Mouse (Mus musculus): ENCODE measurements around the gene Nol6. TPM values are rescaled to one million over a fixed set of nuclear protein-coding genes. Genes with fewer than 3 reads are reported as not detected.
A peak's percentile ranks its signal among the peaks of the same experiment; 100 is the strongest.

Gene Nol6
- polyA plus RNA-seq, 1 experiment from 2014 or later: 38.1 TPM

DNA sequence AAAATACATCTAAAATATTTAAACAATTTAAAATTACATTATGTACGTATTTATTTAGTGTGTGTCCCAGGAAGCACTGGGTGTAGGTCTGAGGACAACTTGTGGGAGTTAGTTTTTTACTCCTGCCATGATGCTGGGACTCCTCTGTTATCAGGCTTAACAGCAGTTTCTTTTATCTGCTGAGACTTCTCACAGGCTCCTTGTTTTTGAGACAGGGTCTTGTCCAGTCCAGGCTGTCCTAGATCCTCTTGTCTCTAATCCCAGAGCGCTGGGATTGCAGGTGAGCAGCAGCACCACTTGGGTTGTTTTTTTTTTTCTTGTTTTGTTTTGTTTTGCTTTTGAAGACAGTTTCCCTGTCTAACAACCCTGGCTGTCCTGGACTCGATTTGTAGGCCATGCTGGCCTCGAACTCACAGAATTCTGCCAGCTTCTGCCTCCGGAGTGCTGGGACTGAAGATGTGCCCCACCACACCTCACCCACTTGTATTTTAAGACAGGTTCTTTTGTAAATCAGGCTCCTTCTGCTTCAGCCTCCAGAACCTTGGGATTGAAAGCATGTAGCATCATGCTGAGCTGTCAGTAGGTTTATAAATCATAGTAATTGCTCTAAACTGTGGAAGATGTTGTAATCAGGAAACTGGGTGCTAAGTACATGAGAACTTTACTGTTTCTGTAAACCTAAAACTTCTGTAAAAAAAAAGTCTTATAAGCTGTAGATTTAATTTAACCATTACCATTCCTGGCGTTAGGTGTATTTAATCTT lies 9.5 kb upstream of the Nol6 start:
- H3K4me1 ChIP-seq (ENCODE audit: control insufficient read depth, insufficient read depth, low read length): peaks cover 6% of the 10 kb centered on the region
- WGBS: 83% methylated on average over 6 of the region's 6 CpGs
- no peaks in the 10 kb centered on the region for H3K36me3 ChIP-seq (ENCODE audit: control insufficient read depth, insufficient read depth, low read length)
- no peaks in the 10 kb centered on the region for H3K9me3 ChIP-seq (ENCODE audit: control insufficient read depth, low read length)
- H3K27ac ChIP-seq (replicated peaks; ENCODE audit: low read depth, low read length): no peak overlapping the region
- no peak for ATAC-seq (ENCODE audit: low FRiP score, low TSS enrichment)
- H3K27me3 ChIP-seq (ENCODE audit: control insufficient read depth, insufficient read depth, low read length): no peaks in the 10 kb centered on the region
- H3K4me2 ChIP-seq (ENCODE audit: low read length): no peak overlapping the region
- no peak overlapping the region for H3K4me3 ChIP-seq (replicated peaks; ENCODE audit: low read depth, low read length)
- no peak overlapping the region; the same call in 1 of the 2 replicates for H3K9ac ChIP-seq (replicated peaks; ENCODE audit: low read length)
- DNase-seq: no peak

DNA sequence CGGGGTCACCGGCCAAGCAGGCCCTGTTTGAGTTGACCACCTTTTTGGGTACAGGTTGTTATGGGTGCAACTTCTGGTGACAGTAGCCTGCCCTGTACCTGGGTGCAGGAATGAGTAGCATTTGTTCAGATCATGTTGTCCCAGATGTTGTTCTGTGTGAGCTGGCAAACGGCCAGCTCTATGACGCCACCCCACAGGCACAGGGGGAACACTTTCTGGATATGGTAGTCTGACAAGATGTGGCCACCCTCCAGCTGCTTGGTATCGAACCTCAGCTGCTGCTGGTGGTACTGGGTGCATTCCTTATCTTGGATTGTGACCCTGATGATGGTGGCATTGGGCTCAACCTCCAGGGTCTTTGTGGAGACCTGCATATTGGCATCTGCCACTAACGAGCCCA lies 8.2 kb upstream of the Nol6 start:
- Histone ChIP-seq H3K9ac (replicated peaks; ENCODE audit: low read length) (no peak overlapping the region), H3K27ac (replicated peaks; ENCODE audit: low read depth, low read length) (no peak overlapping the region), H3K9me3 (ENCODE audit: control insufficient read depth, low read length) (no peaks in the 10 kb centered on the region), H3K27me3 (ENCODE audit: control insufficient read depth, insufficient read depth, low read length) (no peaks in the 10 kb centered on the region), H3K4me3 (replicated peaks; ENCODE audit: low read depth, low read length) (no peak overlapping the region), H3K4me1 (ENCODE audit: control insufficient read depth, insufficient read depth, low read length) (peaks cover 6% of the 10 kb centered on the region; the same call in 1 of the 2 replicates), H3K4me2 (ENCODE audit: low read length) (no peak overlapping the region), H3K36me3 (ENCODE audit: control insufficient read depth, insufficient read depth, low read length) (no peaks in the 10 kb centered on the region)
- DNase-seq (no peak), ATAC-seq (ENCODE audit: low FRiP score, low TSS enrichment) (no peak)
- WGBS: 79% methylated on average over 6 of the region's 6 CpGs

DNA sequence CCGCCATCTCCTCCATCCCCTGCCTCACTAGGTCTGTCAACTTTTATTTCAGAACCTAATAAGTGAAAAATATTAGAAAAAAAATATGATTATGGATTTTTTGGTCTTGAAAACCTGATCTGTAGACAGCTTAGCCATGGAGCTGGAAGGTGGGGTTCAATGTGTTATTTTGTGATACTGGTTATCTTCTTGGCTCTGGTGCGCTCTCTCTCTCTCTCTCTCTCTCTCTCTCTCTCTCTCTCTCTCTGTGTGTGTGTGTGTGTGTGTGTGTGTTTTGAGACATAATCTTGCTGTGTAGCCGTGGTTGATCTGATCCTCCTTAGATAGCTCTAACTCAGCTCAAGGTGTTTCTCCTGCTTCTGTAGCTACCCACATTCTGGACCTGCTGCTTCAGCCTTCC lies 5.6 kb upstream of the Nol6 start:
- 85% methylated on average over 3 of the region's 3 CpGs for WGBS
- Histone ChIP-seq H3K9ac (replicated peaks; ENCODE audit: low read length) (no peak overlapping the region), H3K27ac (replicated peaks; ENCODE audit: low read depth, low read length) (no peak overlapping the region), H3K4me2 (ENCODE audit: low read length) (no peak overlapping the region), H3K36me3 (ENCODE audit: control insufficient read depth, insufficient read depth, low read length) (no peaks in the 10 kb centered on the region), H3K9me3 (ENCODE audit: control insufficient read depth, low read length) (no peaks in the 10 kb centered on the region), H3K4me3 (replicated peaks; ENCODE audit: low read depth, low read length) (no peak overlapping the region), H3K4me1 (ENCODE audit: control insufficient read depth, insufficient read depth, low read length) (0 out of 2 replicates have a peak, but pooled peaks cover 5% of the 10 kb centered on the region), H3K27me3 (ENCODE audit: control insufficient read depth, insufficient read depth, low read length) (no peaks in the 10 kb centered on the region)
- no peak for ATAC-seq (ENCODE audit: low FRiP score, low TSS enrichment)
- no peak for DNase-seq

DNA sequence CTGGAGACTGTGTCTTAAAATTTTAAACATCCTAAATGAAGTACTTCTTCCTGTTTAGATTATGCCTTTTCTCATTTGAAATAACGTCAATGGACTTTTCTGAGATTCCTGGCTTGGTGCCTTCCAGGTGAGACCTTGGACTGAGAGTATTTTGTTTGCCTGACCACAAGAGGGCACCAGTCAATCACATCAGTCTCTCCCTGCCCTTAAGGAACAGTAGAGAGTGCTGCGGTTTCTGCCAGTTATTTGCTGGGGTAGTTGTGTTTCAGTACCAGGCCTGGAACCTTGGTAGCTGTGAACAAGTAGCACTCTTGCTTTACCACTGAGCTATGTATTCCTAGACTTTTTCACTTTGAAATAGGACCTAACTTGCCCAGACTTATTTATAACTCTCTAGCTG lies 5.2 kb upstream of the Nol6 start:
- ATAC-seq (ENCODE audit: low FRiP score, low TSS enrichment) (no peak; the same call in 1 of the 2 replicates), DNase-seq (peak; percentile 75)
- H3K9me3 ChIP-seq (ENCODE audit: control insufficient read depth, low read length): no peaks in the 10 kb centered on the region
- no peak overlapping the region for H3K4me2 ChIP-seq (ENCODE audit: low read length)
- 9% methylated on average over 2 of the region's 2 CpGs for WGBS
- no peak overlapping the region for H3K27ac ChIP-seq (replicated peaks; ENCODE audit: low read depth, low read length)
- H3K9ac ChIP-seq (replicated peaks; ENCODE audit: low read length): no peak overlapping the region
- no peaks in the 10 kb centered on the region for H3K27me3 ChIP-seq (ENCODE audit: control insufficient read depth, insufficient read depth, low read length)
- H3K4me1 ChIP-seq (ENCODE audit: control insufficient read depth, insufficient read depth, low read length): 0 out of 2 replicates have a peak, but pooled peaks cover 4% of the 10 kb centered on the region
- no peaks in the 10 kb centered on the region for H3K36me3 ChIP-seq (ENCODE audit: control insufficient read depth, insufficient read depth, low read length)
- no peak overlapping the region for H3K4me3 ChIP-seq (replicated peaks; ENCODE audit: low read depth, low read length)

DNA sequence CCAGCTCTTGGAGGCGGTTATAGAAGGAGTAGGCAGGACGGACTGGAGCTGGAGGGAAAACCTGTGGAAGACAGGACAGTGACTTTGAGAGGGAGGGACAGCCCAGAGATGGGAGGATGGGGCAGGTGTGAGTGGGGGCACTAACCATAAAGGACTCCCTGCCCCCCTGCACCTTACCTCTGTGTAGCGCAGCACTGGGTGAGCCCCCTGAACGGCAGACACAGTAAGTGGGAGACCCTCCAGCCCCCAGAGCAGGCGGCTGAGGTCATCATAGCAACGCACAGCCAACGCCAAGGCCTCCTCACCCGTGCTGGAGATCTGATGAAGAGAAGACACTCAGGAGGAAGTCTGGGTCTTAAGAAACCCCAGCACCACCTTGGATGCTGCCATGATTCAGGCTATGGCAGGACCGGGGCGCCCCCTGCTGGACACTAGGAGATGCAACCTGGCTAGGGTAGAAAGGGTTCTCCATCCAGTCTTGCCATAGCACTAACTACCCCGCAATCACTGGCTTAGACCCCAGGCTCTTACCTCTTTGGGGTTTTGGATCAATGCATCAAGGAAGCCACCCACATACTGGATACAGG lies 5.5 kb downstream of the Nol6 start:
- Histone ChIP-seq H3K27ac (replicated peaks; ENCODE audit: low read depth, low read length) (no peak overlapping the region), H3K4me3 (replicated peaks; ENCODE audit: low read depth, low read length) (no peak overlapping the region), H3K27me3 (ENCODE audit: control insufficient read depth, insufficient read depth, low read length) (no peaks in the 10 kb centered on the region), H3K9me3 (ENCODE audit: control insufficient read depth, low read length) (no peaks in the 10 kb centered on the region), H3K36me3 (ENCODE audit: control insufficient read depth, insufficient read depth, low read length) (peaks cover 87% of the 10 kb centered on the region), H3K4me2 (ENCODE audit: low read length) (no peak overlapping the region), H3K4me1 (ENCODE audit: control insufficient read depth, insufficient read depth, low read length) (peaks cover 5% of the 10 kb centered on the region; the same call in 1 of the 2 replicates), H3K9ac (replicated peaks; ENCODE audit: low read length) (no peak overlapping the region)
- peak; percentile 74 for DNase-seq
- peak; percentile 13; the same call in 1 of the 2 replicates for ATAC-seq (ENCODE audit: low FRiP score, low TSS enrichment)
- WGBS: 77% methylated on average over 11 of the region's 11 CpGs

DNA sequence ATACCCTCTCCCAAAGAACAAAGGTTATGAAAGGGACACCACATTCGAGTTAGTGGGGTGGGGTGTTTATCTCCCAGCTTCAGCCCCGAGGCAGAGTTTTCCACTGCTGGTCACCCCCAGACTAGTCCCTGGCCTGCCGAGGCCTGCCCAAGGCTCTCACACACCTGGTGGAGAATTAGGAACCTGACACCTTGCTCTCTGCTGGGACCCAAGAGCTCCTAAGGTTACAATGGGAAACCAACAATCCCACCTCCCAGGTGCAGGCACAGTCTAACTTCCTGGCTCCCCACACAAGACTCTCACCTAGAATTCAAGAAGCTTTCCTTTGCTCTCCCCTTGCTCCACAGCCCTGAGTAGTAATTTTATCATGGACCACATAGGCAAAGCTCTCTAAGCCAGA lies 7.4 kb downstream of the Nol6 start:
- WGBS: 82% methylated on average over 3 of the region's 3 CpGs

DNA sequence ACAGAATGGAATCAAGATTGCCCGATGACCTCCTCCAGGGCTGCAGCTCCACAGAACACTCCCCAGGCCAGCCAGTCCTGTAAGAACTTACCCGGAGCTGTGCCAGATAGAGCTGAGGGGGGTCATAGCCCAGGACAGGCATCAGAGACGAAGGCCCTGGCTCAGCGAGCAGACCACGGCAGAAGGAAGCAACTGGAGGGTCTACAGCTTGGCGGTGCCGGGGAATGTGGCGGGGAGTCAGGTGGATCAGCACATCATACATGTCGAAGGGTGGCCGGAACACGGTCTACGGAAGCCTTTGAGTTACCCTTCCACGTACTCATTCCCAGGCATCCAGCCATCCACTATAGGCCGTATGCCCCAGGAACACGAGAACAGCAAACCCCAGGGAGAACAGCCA lies 8.5 kb downstream of the Nol6 start:
- peaks cover 71% of the 10 kb centered on the region for H3K36me3 ChIP-seq (ENCODE audit: control insufficient read depth, insufficient read depth, low read length)
- no peaks in the 10 kb centered on the region for H3K4me1 ChIP-seq (ENCODE audit: control insufficient read depth, insufficient read depth, low read length)
- no peaks in the 10 kb centered on the region for H3K9me3 ChIP-seq (ENCODE audit: control insufficient read depth, low read length)
- no peak overlapping the region for H3K4me2 ChIP-seq (ENCODE audit: low read length)
- H3K27me3 ChIP-seq (ENCODE audit: control insufficient read depth, insufficient read depth, low read length): no peaks in the 10 kb centered on the region
- no peak overlapping the region for H3K27ac ChIP-seq (replicated peaks; ENCODE audit: low read depth, low read length)
- DNase-seq (no peak), ATAC-seq (ENCODE audit: low FRiP score, low TSS enrichment) (no peak)
- H3K9ac ChIP-seq (replicated peaks; ENCODE audit: low read length): no peak overlapping the region
- 95% methylated on average over 15 of the region's 15 CpGs for WGBS
- H3K4me3 ChIP-seq (replicated peaks; ENCODE audit: low read depth, low read length): no peak overlapping the region

More for the DNA sequence above, 7.4 kb downstream of the Nol6 start:
- Histone ChIP-seq H3K36me3 (ENCODE audit: control insufficient read depth, insufficient read depth, low read length) (peaks cover 81% of the 10 kb centered on the region), H3K4me1 (ENCODE audit: control insufficient read depth, insufficient read depth, low read length) (no peaks in the 10 kb centered on the region), H3K4me2 (ENCODE audit: low read length) (no peak overlapping the region), H3K27me3 (ENCODE audit: control insufficient read depth, insufficient read depth, low read length) (no peaks in the 10 kb centered on the region), H3K4me3 (replicated peaks; ENCODE audit: low read depth, low read length) (no peak overlapping the region), H3K9ac (replicated peaks; ENCODE audit: low read length) (no peak overlapping the region), H3K9me3 (ENCODE audit: control insufficient read depth, low read length) (no peaks in the 10 kb centered on the region), H3K27ac (replicated peaks; ENCODE audit: low read depth, low read length) (no peak overlapping the region)
- DNase-seq (no peak), ATAC-seq (ENCODE audit: low FRiP score, low TSS enrichment) (no peak)

DNA sequence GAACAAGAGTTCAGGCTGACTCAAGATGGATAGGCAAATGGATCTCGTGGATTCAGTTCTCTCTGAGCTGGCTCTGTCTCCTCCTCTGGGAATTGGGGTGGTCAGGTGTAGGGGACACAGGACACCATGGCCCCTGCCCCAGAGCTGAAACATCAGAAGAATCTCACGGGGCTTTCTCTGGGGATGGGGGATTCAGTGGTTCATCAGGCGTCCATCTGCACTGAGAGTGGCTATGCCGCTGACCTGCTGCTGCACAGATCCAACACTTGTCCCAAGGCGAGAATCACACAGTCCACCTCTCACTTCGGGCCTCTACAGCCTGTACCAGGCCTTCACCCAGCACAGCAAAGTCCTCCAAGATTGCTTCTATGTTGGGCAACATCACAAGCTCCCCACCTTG lies 9.2 kb downstream of the Nol6 start:
- H3K4me3 ChIP-seq (replicated peaks; ENCODE audit: low read depth, low read length): no peak overlapping the region
- no peak overlapping the region for H3K27ac ChIP-seq (replicated peaks; ENCODE audit: low read depth, low read length)
- no peaks in the 10 kb centered on the region for H3K27me3 ChIP-seq (ENCODE audit: control insufficient read depth, insufficient read depth, low read length)
- no peak for ATAC-seq (ENCODE audit: low FRiP score, low TSS enrichment)
- 93% methylated on average over 6 of the region's 6 CpGs for WGBS
- DNase-seq: no peak
- H3K4me2 ChIP-seq (ENCODE audit: low read length): no peak overlapping the region
- no peaks in the 10 kb centered on the region for H3K9me3 ChIP-seq (ENCODE audit: control insufficient read depth, low read length)
- no peak overlapping the region for H3K9ac ChIP-seq (replicated peaks; ENCODE audit: low read length)
- peaks cover 63% of the 10 kb centered on the region for H3K36me3 ChIP-seq (ENCODE audit: control insufficient read depth, insufficient read depth, low read length)
- no peaks in the 10 kb centered on the region for H3K4me1 ChIP-seq (ENCODE audit: control insufficient read depth, insufficient read depth, low read length)
